Mouse (Mus musculus) kidney, postnatal 25 days (tissue): ENCODE measurements around the gene Zfp653.
A peak's percentile ranks its signal among the peaks of the same experiment; 100 is the strongest.
"Not testable (repeated sequence)": the region's sequence is repeated elsewhere in the genome, so short reads cannot be mapped to it uniquely, and the experiment has no call there.

ENCODE experiments used
- DNase-seq, 2 experiments: peaks; one replicate each; pipeline ENCODE4 v3.0.0; 2021; ENCODE audit warnings: mixed read lengths in 2 of 2

Gene Zfp653

GRCm38 (mm10) chr9:22070791-22071573 is at the start of gene Zfp653, which contains the start of gene Gm49318:
TSS of gene Zfp653 (minus strand) at chr9:22071376.
TSS of gene Gm49318 (minus strand) at chr9:22071259.
- peak; percentile 98 to 99 for DNase-seq

- DNase-seq = no peak
These were observed 48.4 kb upstream of the Zfp653 start for GRCm38 (mm10) chr9:22119543-22119942.

- DNase-seq = peak; percentile 64 to 73
These were observed 46.7 kb upstream of the Zfp653 start for GRCm38 (mm10) chr9:22117754-22118456.

GRCm38 (mm10) chr9:22116740-22117426 is 45.7 kb upstream of the Zfp653 start, which contains the start of gene Elof1:
TSS of gene Elof1 (minus strand) at chr9:22117172.
- DNase-seq = peak; percentile 96 to 97

GRCm38 (mm10) chr9:22116086-22116485 is 44.9 kb upstream of the Zfp653 start:
- DNase-seq = no peak

- no peak for DNase-seq
These were observed 44.5 kb upstream of the Zfp653 start for GRCm38 (mm10) chr9:22115635-22116034.

- DNase-seq = no peak
These were observed 37.0 kb upstream of the Zfp653 start for GRCm38 (mm10) chr9:22108194-22108593.

GRCm38 (mm10) chr9:22099922-22100321 is 28.7 kb upstream of the Zfp653 start:
- DNase-seq = no peak

GRCm38 (mm10) chr9:22098993-22099696 is 28.0 kb upstream of the Zfp653 start, which contains the start of gene Cnn1:
TSS of gene Cnn1 (plus strand) at chr9:22099216.
- no peak for DNase-seq

GRCm38 (mm10) chr9:22095854-22096307 is 24.7 kb upstream of the Zfp653 start:
- DNase-seq = peak; percentile 85 to 87

- DNase-seq = no peak
These were observed 21.6 kb upstream of the Zfp653 start for GRCm38 (mm10) chr9:22092746-22093145.

GRCm38 (mm10) chr9:22089986-22090385 is 18.8 kb upstream of the Zfp653 start:
- DNase-seq = no peak

- no peak for DNase-seq
These were observed 18.1 kb upstream of the Zfp653 start for GRCm38 (mm10) chr9:22089281-22089680.

- DNase-seq = no peak
These were observed 15.9 kb upstream of the Zfp653 start for GRCm38 (mm10) chr9:22087034-22087618.

- no peak for DNase-seq
These were observed 14.8 kb upstream of the Zfp653 start for GRCm38 (mm10) chr9:22086012-22086411.

GRCm38 (mm10) chr9:22085022-22085834 is 14.1 kb upstream of the Zfp653 start, which contains the start of gene Ecsit:
TSS of gene Ecsit (minus strand) at chr9:22085438.
- peak; percentile 94 to 97 for DNase-seq

GRCm38 (mm10) chr9:22084667-22085021 is 13.5 kb upstream of the Zfp653 start:
- no peak for DNase-seq

- DNase-seq = no peak
These were observed 5.0 kb upstream of the Zfp653 start for GRCm38 (mm10) chr9:22076223-22076622.

- not testable (repeated sequence) for DNase-seq
These were observed 4.6 kb upstream of the Zfp653 start for GRCm38 (mm10) chr9:22075778-22076177.

- no peak for DNase-seq
These were observed 1.1 kb upstream of the Zfp653 start for GRCm38 (mm10) chr9:22072276-22072675.
